Comparison of ENCODE assay signal across 8 mouse cellular contexts in genomic region chr15:27783092-27783491, GRCm38 (mm10).
DNase-seq lines count a peak whose midpoint lies in the region; ATAC-seq and TF ChIP-seq lines count a peak whose summit lies in the region.

No protein-coding gene starts in this region.

- WGBS in thymus, adult 2 months: 35% methylated on average over 8 of the region's 8 CpGs
- 54% methylated on average over 8 of the region's 8 CpGs for WGBS in heart, embryonic 12.5 days
- 15% methylated on average over 8 of the region's 8 CpGs for WGBS in limb, embryonic 14.5 days
- WGBS in olfactory bulb, adult 2 months: 20% methylated on average over 8 of the region's 8 CpGs

- peak overlapping the region; percentile 91; the same call in 1 of the 2 replicates for H3K27ac ChIP-seq in thymus, adult 2 months (ENCODE audit: control insufficient read depth, insufficient read depth, low read length)
- peak overlapping the region; percentile 94 for H3K27ac ChIP-seq in heart, embryonic 12.5 days (ENCODE audit: poor library complexity, severe bottlenecking)
- H3K27ac ChIP-seq in limb, embryonic 14.5 days (replicated peaks; ENCODE audit: low read depth, low read length): peak overlapping the region; percentile 92
- peak overlapping the region; percentile 78 for H3K27ac ChIP-seq in olfactory bulb, adult 2 months (ENCODE audit: insufficient read depth, low read depth, low read length)

- DNase-seq in thymus, adult 2 months: no peak
- DNase-seq in thymus, postnatal 0 days (ENCODE audit: low spot score): no peak
- DNase-seq in limb, embryonic 14.5 days (ENCODE audit: low spot score): no peak
- DNase-seq in adrenal gland, adult 2 months: no peak
- no peak for DNase-seq in T-cell, adult 2 months (ENCODE audit: low spot score)
- no peak for DNase-seq in embryo, embryonic 10 days (ENCODE audit: low spot score)

- peaks cover 27% of the 10 kb centered on the region for H3K4me1 ChIP-seq in thymus, adult 2 months (replicated peaks; ENCODE audit: control insufficient read depth, insufficient read depth, low read length)
- peaks cover 97% of the 10 kb centered on the region for H3K4me1 ChIP-seq in heart, embryonic 12.5 days (replicated peaks)
- peaks cover 86% of the 10 kb centered on the region for H3K4me1 ChIP-seq in limb, embryonic 14.5 days (ENCODE audit: control insufficient read depth, insufficient read depth, low read length)
- H3K4me1 ChIP-seq in olfactory bulb, adult 2 months (ENCODE audit: control insufficient read depth, insufficient read depth, low read length): peaks cover 42% of the 10 kb centered on the region

- no peaks in the 10 kb centered on the region for H3K9me3 ChIP-seq in heart, embryonic 12.5 days (replicated peaks)
- no peaks in the 10 kb centered on the region for H3K9me3 ChIP-seq in limb, embryonic 14.5 days (ENCODE audit: control insufficient read depth, low read length)

- TF ChIP-seq POLR2A in thymus, adult 2 months (IDR thresholded peaks at IDR 0.05; ENCODE audit: control insufficient read depth, extremely low read depth, insufficient read depth, low read length, poor library complexity): no peak
- TF ChIP-seq POLR2A in limb, embryonic 14.5 days (IDR thresholded peaks at IDR 0.05; ENCODE audit: borderline replicate concordance, extremely low read depth, insufficient read depth, insufficient read length): no peak
- TF ChIP-seq POLR2A in olfactory bulb, adult 2 months (IDR thresholded peaks at IDR 0.05; ENCODE audit: insufficient read depth, low read depth, low read length): no peak

- peak overlapping the region; percentile 56 for H3K9ac ChIP-seq in heart, embryonic 12.5 days
- peak overlapping the region; percentile 49 for H3K9ac ChIP-seq in limb, embryonic 14.5 days (ENCODE audit: low read depth, low read length, severe bottlenecking)

- H3K27me3 ChIP-seq in thymus, adult 2 months (ENCODE audit: control insufficient read depth, insufficient read depth, low read length): no peaks in the 10 kb centered on the region
- H3K27me3 ChIP-seq in heart, embryonic 12.5 days (replicated peaks): no peaks in the 10 kb centered on the region
- H3K27me3 ChIP-seq in limb, embryonic 14.5 days (ENCODE audit: control insufficient read depth, insufficient read depth, low read length): no peaks in the 10 kb centered on the region

- no peaks in the 10 kb centered on the region for H3K36me3 ChIP-seq in thymus, adult 2 months (ENCODE audit: control insufficient read depth, insufficient read depth, low read length)
- 0 out of 2 replicates have a peak, but pooled peaks cover 4% of the 10 kb centered on the region for H3K36me3 ChIP-seq in heart, embryonic 12.5 days
- peaks cover 11% of the 10 kb centered on the region for H3K36me3 ChIP-seq in limb, embryonic 14.5 days (ENCODE audit: control insufficient read depth, insufficient read depth, low read length)

- no peak for ATAC-seq in heart, embryonic 12.5 days (ENCODE audit: insufficient number of reproducible peaks, low FRiP score)
- ATAC-seq in limb, embryonic 14.5 days (ENCODE audit: low FRiP score, low read depth): no peak

- peak overlapping the region; percentile 52 for H3K4me2 ChIP-seq in heart, embryonic 12.5 days
- peak overlapping the region; percentile 79 for H3K4me2 ChIP-seq in limb, embryonic 14.5 days (replicated peaks; ENCODE audit: low read depth, low read length, severe bottlenecking)

- H3K4me3 ChIP-seq in thymus, adult 2 months (ENCODE audit: control insufficient read depth, insufficient read depth, low read length): no peak overlapping the region
- H3K4me3 ChIP-seq in heart, embryonic 12.5 days: no peak overlapping the region
- H3K4me3 ChIP-seq in limb, embryonic 14.5 days (replicated peaks; ENCODE audit: low read length): peak overlapping the region; percentile 59
- peak overlapping the region; percentile 37 for H3K4me3 ChIP-seq in olfactory bulb, adult 2 months (ENCODE audit: insufficient read depth, low read depth, low read length)

- no peak for TF ChIP-seq CTCF in thymus, adult 2 months (IDR thresholded peaks at IDR 0.05; ENCODE audit: borderline replicate concordance, control insufficient read depth, extremely low read depth, insufficient read depth, low read length, poor library complexity)
- TF ChIP-seq CTCF in olfactory bulb, adult 2 months (IDR thresholded peaks at IDR 0.05; ENCODE audit: insufficient read depth, low read depth, low read length): no peak

Comparison
In these comparisons a context has a peak if more than half of its experiments do, and no peak if none do; other contexts are left out.
1. H3K4me3 ChIP-seq: peak in limb, embryonic 14.5 days (single experiment) and olfactory bulb, adult 2 months (single experiment); none in thymus, adult 2 months (single experiment) and heart, embryonic 12.5 days (single experiment).
2. Peak in every context shown above with its lines, with median percentiles within 50 percentile points of each other: H3K27ac ChIP-seq.